Mouse (Mus musculus) midbrain, embryonic 10.5 days (tissue): Measurements from ENCODE around the gene Nod1. TPM values are rescaled to one million over a fixed set of nuclear protein-coding genes. Genes with fewer than 3 reads are reported as not detected.
A peak's percentile ranks its signal among the peaks of the same experiment; 100 is the strongest.

Experiments
- DNase-seq: peaks from one replicate; pipeline ENCODE4 v3.0.0-alpha.2; 2017; ENCODE audit warnings: low spot score
- H3K27ac ChIP-seq: fragments of 300-500 bp; sonication (generic); replicated peaks from 2 replicates; pipeline ENCODE4 v1.5.1; 2016; ENCODE audit warnings: mild to moderate bottlenecking
- H3K27me3 ChIP-seq: fragments of 300-500 bp; sonication (generic); 2 replicates; pipeline ENCODE4 v1.6.1; 2016; ENCODE audit warnings: low read depth, mild to moderate bottlenecking; ENCODE audit not compliant: poor library complexity, severe bottlenecking
- H3K36me3 ChIP-seq: fragments of 300-500 bp; sonication (generic); 2 replicates; pipeline ENCODE4 v1.6.1; 2016; ENCODE audit warnings: mild to moderate bottlenecking, moderate library complexity
- H3K4me1 ChIP-seq: fragments of 300-500 bp; sonication (generic); 2 replicates; pipeline ENCODE4 v1.6.1; 2016
- H3K4me3 ChIP-seq: fragments of 300-500 bp; sonication (generic); 2 replicates; pipeline ENCODE4 v1.5.1; 2016; ENCODE audit warnings: mild to moderate bottlenecking, moderate library complexity
- H3K9me3 ChIP-seq: fragments of 300-500 bp; sonication (generic); replicated peaks from 2 replicates; pipeline ENCODE4 v1.6.1; 2016; ENCODE audit warnings: mild to moderate bottlenecking
- WGBS: fragments of 180-500 bp; shearing (Covaris S2); methylation state at CpG from one replicate; pipeline ENCODE4 v1.1.7; 2016; 5-methylcytosine and 5-hydroxymethylcytosine counted together
- polyA plus RNA-seq: library from polyadenylated mRNA; unstranded; fragments of >200 nt; fragmentation: Nextera tagmentation; extraction: Ambion mirVana; gene quantifications from 2 replicates; pipeline ENCODE4 v1.2.1, GENCODE M21; 2016

Nod1 gene
- 1.3 and 1.9 TPM in 2 replicates for polyA plus RNA-seq

- peak; percentile 70 for DNase-seq
- peak within 1 kb of the TSS; percentile 71 for H3K4me3 ChIP-seq
- no peaks in the 10 kb centered on the region for H3K36me3 ChIP-seq
- peaks cover 56% of the 10 kb centered on the region for H3K27me3 ChIP-seq
- 2% methylated on average over 49 of the region's 53 CpGs for WGBS
- H3K9me3 ChIP-seq: no peaks in the 10 kb centered on the region
- H3K27ac ChIP-seq: peak within 1 kb of the TSS; percentile 77
- peaks cover 16% of the 10 kb centered on the region for H3K4me1 ChIP-seq
These were observed at the start of gene Nod1 for GRCm38 (mm10) chr6:54972111-54972928. Gene Nod1, minus strand, starts transcription at chr6:54972612.

- Histone ChIP-seq H3K9me3 (no peaks in the 10 kb centered on the region), H3K4me3 (no peak overlapping the region), H3K27ac (no peak overlapping the region), H3K4me1 (peaks cover 7% of the 10 kb centered on the region), H3K36me3 (no peaks in the 10 kb centered on the region), H3K27me3 (peaks cover 13% of the 10 kb centered on the region)
- DNase-seq: no peak
- WGBS: 91% methylated on average over 7 of the region's 7 CpGs
These were observed 49.4 kb upstream of the Nod1 start for GRCm38 (mm10) chr6:55021806-55022205.

GRCm38 (mm10) chr6:55018417-55018816 is 46.0 kb upstream of the Nod1 start:
- H3K9me3 ChIP-seq: peaks cover 5% of the 10 kb centered on the region; the same call in 1 of the 2 replicates
- H3K4me3 ChIP-seq: no peak overlapping the region
- no peak for DNase-seq
- H3K27me3 ChIP-seq: peaks cover 13% of the 10 kb centered on the region
- peaks cover 14% of the 10 kb centered on the region for H3K4me1 ChIP-seq
- H3K36me3 ChIP-seq: no peaks in the 10 kb centered on the region
- WGBS: 91% methylated on average over 2 of the region's 2 CpGs
- no peak overlapping the region for H3K27ac ChIP-seq

GRCm38 (mm10) chr6:55016710-55017583 is 44.5 kb upstream of the Nod1 start:
- Histone ChIP-seq H3K4me1 (peaks cover 14% of the 10 kb centered on the region), H3K4me3 (no peak overlapping the region), H3K27me3 (peaks cover 13% of the 10 kb centered on the region), H3K27ac (0 out of 2 replicates have a peak overlapping the region, but pooled peaks have one; percentile 28), H3K36me3 (no peaks in the 10 kb centered on the region), H3K9me3 (peaks cover 5% of the 10 kb centered on the region; the same call in 1 of the 2 replicates)
- DNase-seq: peak; percentile 72
- WGBS: 31% methylated on average over 15 of the region's 15 CpGs

- no peak for DNase-seq
- no peaks in the 10 kb centered on the region for H3K36me3 ChIP-seq
- peaks cover 13% of the 10 kb centered on the region for H3K27me3 ChIP-seq
- peaks cover 14% of the 10 kb centered on the region for H3K4me1 ChIP-seq
- H3K27ac ChIP-seq: no peak overlapping the region
- no peak overlapping the region for H3K4me3 ChIP-seq
- 32% methylated on average over 5 of the region's 5 CpGs for WGBS
- peaks cover 5% of the 10 kb centered on the region; the same call in 1 of the 2 replicates for H3K9me3 ChIP-seq
These were observed 43.8 kb upstream of the Nod1 start for GRCm38 (mm10) chr6:55016236-55016635.

- H3K36me3 ChIP-seq: no peaks in the 10 kb centered on the region
- 82% methylated on average over 3 of the region's 3 CpGs for WGBS
- no peak overlapping the region for H3K27ac ChIP-seq
- peaks cover 5% of the 10 kb centered on the region; the same call in 1 of the 2 replicates for H3K9me3 ChIP-seq
- peaks cover 13% of the 10 kb centered on the region for H3K27me3 ChIP-seq
- DNase-seq: no peak
- peaks cover 32% of the 10 kb centered on the region for H3K4me1 ChIP-seq
- no peak overlapping the region for H3K4me3 ChIP-seq
These were observed 41.8 kb upstream of the Nod1 start for GRCm38 (mm10) chr6:55014184-55014583.

- 87% methylated on average over 7 of the region's 7 CpGs for WGBS
- H3K4me1 ChIP-seq: peaks cover 34% of the 10 kb centered on the region
- H3K9me3 ChIP-seq: peaks cover 5% of the 10 kb centered on the region; the same call in 1 of the 2 replicates
- H3K4me3 ChIP-seq: no peak overlapping the region
- no peak for DNase-seq
- no peaks in the 10 kb centered on the region for H3K36me3 ChIP-seq
- no peak overlapping the region for H3K27ac ChIP-seq
- H3K27me3 ChIP-seq: peaks cover 8% of the 10 kb centered on the region
These were observed 40.1 kb upstream of the Nod1 start for GRCm38 (mm10) chr6:55012516-55012915.

- Histone ChIP-seq H3K4me1 (peaks cover 22% of the 10 kb centered on the region), H3K36me3 (no peaks in the 10 kb centered on the region), H3K27ac (peak overlapping the region; percentile 87), H3K4me3 (peak overlapping the region; percentile 39), H3K27me3 (peaks cover 6% of the 10 kb centered on the region), H3K9me3 (peaks cover 5% of the 10 kb centered on the region; the same call in 1 of the 2 replicates)
- no peak for DNase-seq
- WGBS: 63% methylated on average over 4 of the region's 4 CpGs
These were observed 38.1 kb upstream of the Nod1 start for GRCm38 (mm10) chr6:55010330-55011091.

- Histone ChIP-seq H3K36me3 (no peaks in the 10 kb centered on the region), H3K27me3 (peaks cover 6% of the 10 kb centered on the region), H3K9me3 (peaks cover 3% of the 10 kb centered on the region; the same call in 1 of the 2 replicates), H3K4me1 (peaks cover 22% of the 10 kb centered on the region), H3K4me3 (peak overlapping the region; percentile 39), H3K27ac (peak overlapping the region; percentile 87)
- peak; percentile 41 for DNase-seq
- 19% methylated on average over 16 of the region's 16 CpGs for WGBS
These were observed 37.2 kb upstream of the Nod1 start for GRCm38 (mm10) chr6:55009391-55010230.

GRCm38 (mm10) chr6:55008401-55008800 is 36.0 kb upstream of the Nod1 start:
- H3K4me1 ChIP-seq: peaks cover 22% of the 10 kb centered on the region
- 88% methylated on average over 8 of the region's 8 CpGs for WGBS
- DNase-seq: no peak
- H3K27me3 ChIP-seq: peaks cover 6% of the 10 kb centered on the region
- no peaks in the 10 kb centered on the region for H3K9me3 ChIP-seq
- H3K36me3 ChIP-seq: no peaks in the 10 kb centered on the region
- H3K27ac ChIP-seq: no peak overlapping the region; the same call in 1 of the 2 replicates
- no peak overlapping the region for H3K4me3 ChIP-seq

GRCm38 (mm10) chr6:55003559-55003958 is 31.1 kb upstream of the Nod1 start:
- H3K27me3 ChIP-seq: peaks cover 4% of the 10 kb centered on the region
- H3K4me3 ChIP-seq: no peak overlapping the region
- no peaks in the 10 kb centered on the region for H3K4me1 ChIP-seq
- no peak for DNase-seq
- H3K27ac ChIP-seq: no peak overlapping the region
- H3K9me3 ChIP-seq: no peaks in the 10 kb centered on the region
- WGBS: 86% methylated on average over 4 of the region's 4 CpGs
- no peaks in the 10 kb centered on the region for H3K36me3 ChIP-seq
